Mouse (Mus musculus): ENCODE results near the gene Galr2. TPM values are rescaled to one million over a fixed set of nuclear protein-coding genes. Genes with fewer than 3 reads are reported as not detected.

Galr2 gene
- total and polyA plus RNA-seq, 3 experiments = 0.35 to 1.2 TPM; not detected in 1

- Histone ChIP-seq H3K27ac (ENCODE audit: control insufficient read depth, low read depth, low read length) (no peak overlapping the region), H3K27me3 (ENCODE audit: control insufficient read depth in 1 of 2, insufficient read depth in 2 of 2, low read length in 2 of 2) (0 out of 4 replicates have a peak, but pooled peaks cover 0 to 1% of the 10 kb centered on the region in 2 experiments), H3K4me3 (ENCODE audit: control insufficient read depth in 1 of 2, insufficient read depth in 1 of 2, low read depth in 2 of 2, low read length in 2 of 2) (no peak overlapping the region), H3K79me2 (ENCODE audit: control insufficient read depth, insufficient read depth, low read length, poor library complexity) (no peaks in the 10 kb centered on the region), H3K4me1 (ENCODE audit: control insufficient read depth in 1 of 2, insufficient read depth in 2 of 2, low read length in 2 of 2) (0 out of 4 replicates have a peak, but pooled peaks cover 0 to 2% of the 10 kb centered on the region in 2 experiments), H3K9me3 (replicated peaks; ENCODE audit: insufficient read depth, low read length) (no peaks in the 10 kb centered on the region), H3K9ac (ENCODE audit: control insufficient read depth, low read depth, low read length, poor library complexity, severe bottlenecking) (no peak overlapping the region), H3K36me3 (ENCODE audit: control insufficient read depth in 1 of 2, insufficient read depth in 2 of 2, low read length in 2 of 2) (no peaks in the 10 kb centered on the region)
- no peak for TF ChIP-seq EP300 (IDR thresholded peaks at IDR 0.05; ENCODE audit: low read depth in 1 of 2, low read length in 2 of 2)
- TF ChIP-seq SIN3A (IDR thresholded peaks at IDR 0.05; ENCODE audit: low read length) = no peak
- TF ChIP-seq TAL1 (IDR thresholded peaks at IDR 0.05; ENCODE audit: low read length) = no peak
- TF ChIP-seq POLR2AphosphoS2 (IDR thresholded peaks at IDR 0.05; ENCODE audit: low read length) = no peak
- TF ChIP-seq ZMIZ1 (IDR thresholded peaks at IDR 0.05; ENCODE audit: low read depth, low read length) = no peak
- TF ChIP-seq NRF1 (IDR thresholded peaks at IDR 0.05; ENCODE audit: insufficient read depth, low read depth, low read length, poor library complexity, severe bottlenecking) = no peak
- no peak for TF ChIP-seq CTCF (IDR thresholded peaks at IDR 0.05 in 2 of 3, conservative IDR thresholded peaks at IDR 0.05 in 1 of 3; ENCODE audit: control insufficient read depth in 1 of 3, insufficient read depth in 1 of 3, low read depth in 2 of 3, low read length in 3 of 3, poor library complexity in 1 of 3, severe bottlenecking in 1 of 3)
- TF ChIP-seq TCF12 (IDR thresholded peaks at IDR 0.05; ENCODE audit: low read depth, low read length) = no peak
- no peak for TF ChIP-seq GABPA (IDR thresholded peaks at IDR 0.05; ENCODE audit: low read depth, low read length)
- TF ChIP-seq TBP (IDR thresholded peaks at IDR 0.05; ENCODE audit: low read depth, low read length) = no peak
- no peak for TF ChIP-seq MEF2A (IDR thresholded peaks at IDR 0.05; ENCODE audit: extremely low read depth, insufficient replicate concordance, low read depth, low read length, poor library complexity, severe bottlenecking)
- no peak for TF ChIP-seq NELFE (IDR thresholded peaks at IDR 0.05; ENCODE audit: low read depth, low read length)
- TF ChIP-seq ZC3H11A (IDR thresholded peaks at IDR 0.05; ENCODE audit: low read depth, low read length) = no peak
- TF ChIP-seq HCFC1 (IDR thresholded peaks at IDR 0.05; ENCODE audit: low read depth, low read length) = no peak
- TF ChIP-seq MAFK (IDR thresholded peaks at IDR 0.05; ENCODE audit: borderline replicate concordance, low read depth, low read length) = no peak
- TF ChIP-seq ELF1 (IDR thresholded peaks at IDR 0.05; ENCODE audit: low read depth, low read length) = no peak
- TF ChIP-seq SMC3 (IDR thresholded peaks at IDR 0.05; ENCODE audit: low read depth, low read length) = no peak
- no peak for DNase-seq (ENCODE audit: low read depth, low spot score)
Measured at GRCm38 (mm10) chr11:116329314-116330210, 48.8 kb downstream of the Galr2 start.

DNA sequence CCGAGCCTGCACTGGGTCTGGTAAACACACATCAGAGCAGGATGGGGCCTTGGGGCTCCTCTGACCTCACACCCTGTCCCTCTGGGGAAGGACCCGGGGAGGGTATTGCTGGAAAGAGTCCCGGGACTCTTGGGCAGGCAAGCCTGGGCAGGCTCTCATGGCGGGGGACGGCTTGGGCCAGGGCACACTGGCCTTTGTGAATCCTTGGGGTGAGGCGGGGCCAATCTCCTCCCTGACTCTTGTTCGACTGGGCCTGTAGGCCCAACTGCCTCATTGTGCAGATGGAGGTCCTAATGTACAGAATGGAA lies 49.4 kb downstream of the Galr2 start:
- Histone ChIP-seq H3K9ac (ENCODE audit: control insufficient read depth, low read depth, low read length, poor library complexity, severe bottlenecking) (no peak overlapping the region), H3K4me3 (ENCODE audit: control insufficient read depth in 1 of 2, insufficient read depth in 1 of 2, low read depth in 2 of 2, low read length in 2 of 2) (no peak overlapping the region), H3K27me3 (ENCODE audit: control insufficient read depth in 1 of 2, insufficient read depth in 2 of 2, low read length in 2 of 2) (0 out of 4 replicates have a peak, but pooled peaks cover 0 to 1% of the 10 kb centered on the region in 2 experiments), H3K9me3 (replicated peaks; ENCODE audit: insufficient read depth, low read length) (no peaks in the 10 kb centered on the region), H3K4me1 (ENCODE audit: control insufficient read depth in 1 of 2, insufficient read depth in 2 of 2, low read length in 2 of 2) (0 out of 4 replicates have a peak, but pooled peaks cover 0 to 2% of the 10 kb centered on the region in 2 experiments), H3K27ac (ENCODE audit: control insufficient read depth, low read depth, low read length) (no peak overlapping the region), H3K79me2 (ENCODE audit: control insufficient read depth, insufficient read depth, low read length, poor library complexity) (no peaks in the 10 kb centered on the region), H3K36me3 (ENCODE audit: control insufficient read depth in 1 of 2, insufficient read depth in 2 of 2, low read length in 2 of 2) (no peaks in the 10 kb centered on the region)
- no peak for DNase-seq (ENCODE audit: low read depth, low spot score)
- TF ChIP-seq USF2 (IDR thresholded peaks at IDR 0.05; ENCODE audit: borderline replicate concordance in 1 of 2, insufficient read depth in 1 of 2, low read depth in 1 of 2, low read length in 2 of 2) (no peak), MYC (IDR thresholded peaks at IDR 0.05; ENCODE audit: low read depth, low read length) (no peak), MEF2A (IDR thresholded peaks at IDR 0.05; ENCODE audit: extremely low read depth, insufficient replicate concordance, low read depth, low read length, poor library complexity, severe bottlenecking) (no peak), E2F4 (IDR thresholded peaks at IDR 0.05; ENCODE audit: borderline replicate concordance, low read depth, low read length) (no peak), SMC3 (IDR thresholded peaks at IDR 0.05; ENCODE audit: low read depth, low read length) (no peak), USF1 (IDR thresholded peaks at IDR 0.05; ENCODE audit: low read depth, low read length) (no peak), CHD1 (IDR thresholded peaks at IDR 0.05; ENCODE audit: low read depth, low read length) (no peak), ETS1 (IDR thresholded peaks at IDR 0.05; ENCODE audit: low read depth, low read length) (no peak), MXI1 (IDR thresholded peaks at IDR 0.05; ENCODE audit: low read depth, low read length) (no peak), TAL1 (IDR thresholded peaks at IDR 0.05; ENCODE audit: low read length) (no peak), BHLHE40 (IDR thresholded peaks at IDR 0.05; ENCODE audit: borderline replicate concordance, low read depth, low read length) (no peak), MAZ (IDR thresholded peaks at IDR 0.05; ENCODE audit: low read depth, low read length) (no peak), TCF12 (IDR thresholded peaks at IDR 0.05; ENCODE audit: low read depth, low read length) (no peak), ZC3H11A (IDR thresholded peaks at IDR 0.05; ENCODE audit: low read depth, low read length) (no peak), MYB (IDR thresholded peaks at IDR 0.05; ENCODE audit: low read depth, low read length) (no peak), CTCF (IDR thresholded peaks at IDR 0.05 in 2 of 3, conservative IDR thresholded peaks at IDR 0.05 in 1 of 3; ENCODE audit: control insufficient read depth in 1 of 3, insufficient read depth in 1 of 3, low read depth in 2 of 3, low read length in 3 of 3, poor library complexity in 1 of 3, severe bottlenecking in 1 of 3) (no peak), CHD2 (IDR thresholded peaks at IDR 0.05; ENCODE audit: low read length) (no peak), POLR2A (IDR thresholded peaks at IDR 0.05; ENCODE audit: control insufficient read depth in 1 of 2, insufficient read depth in 1 of 2, low read depth in 1 of 2, low read length in 2 of 2, poor library complexity in 1 of 2) (no peak)
